Comparison of ENCODE assay signal across 14 mouse cellular contexts in the genomic region with DNA sequence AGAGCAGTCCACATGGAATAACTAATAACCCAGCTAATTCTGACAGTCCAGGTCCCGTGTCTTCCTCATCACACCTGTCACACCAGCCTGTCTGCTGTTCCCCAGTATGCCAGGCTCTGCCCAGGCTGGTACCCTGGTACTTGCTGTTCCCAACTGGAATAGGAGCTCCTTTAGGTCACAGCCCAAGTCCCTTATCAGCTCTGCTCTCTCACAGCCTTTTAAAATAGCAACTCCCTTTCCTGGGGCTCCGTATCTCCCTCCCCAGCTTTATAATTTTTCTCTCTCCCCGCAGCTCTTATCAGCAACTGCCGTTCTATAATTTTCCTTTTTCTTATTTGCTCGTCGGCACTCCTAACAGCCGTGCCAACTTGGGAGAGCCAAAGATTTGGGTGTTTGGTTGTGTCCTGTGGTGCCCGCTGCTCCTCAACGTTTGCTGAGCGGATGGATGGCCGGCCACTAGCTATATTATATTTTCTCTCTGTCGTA. TPM values are rescaled to one million over a fixed set of nuclear protein-coding genes. Genes with fewer than 3 reads are reported as not detected.
DNase-seq lines count a peak whose midpoint lies in the region; ATAC-seq and TF ChIP-seq lines count a peak whose summit lies in the region.
"Had no signal": no experiment of that assay in that cellular context is flagged by ENCODE, and none has a peak within 500 bp of the region (broad histone marks: within the 10 kb centered on the region; RNA-seq: fewer than 3 reads in every experiment).

No protein-coding gene starts in this region.

- no peaks in the 10 kb centered on the region for H3K27me3 ChIP-seq in kidney, adult 2 months (replicated peaks; ENCODE audit: control insufficient read depth, insufficient read depth, low read length)
- H3K27me3 ChIP-seq in heart, embryonic 16.5 days (ENCODE audit: control insufficient read depth, insufficient read depth, low read length): no peaks in the 10 kb centered on the region
- no peaks in the 10 kb centered on the region for H3K27me3 ChIP-seq in forebrain, embryonic 11.5 days (ENCODE audit: control insufficient read depth, insufficient read depth, low read length)
- 0 out of 2 replicates have a peak, but pooled peaks cover 3% of the 10 kb centered on the region for H3K27me3 ChIP-seq in hindbrain, embryonic 10.5 days (ENCODE audit: insufficient read depth, poor library complexity, severe bottlenecking)
- H3K27me3 ChIP-seq: embryonic facial prominence, embryonic 12.5 days; hindbrain, embryonic 12.5 days; midbrain, embryonic 13.5 days had no signal

- 53% methylated on average over 12 of the region's 12 CpGs for WGBS in kidney, adult 2 months
- WGBS in heart, embryonic 16.5 days: 22% methylated on average over 12 of the region's 12 CpGs
- 93% methylated on average over 12 of the region's 12 CpGs for WGBS in forebrain, embryonic 11.5 days
- WGBS in hindbrain, embryonic 10.5 days: 94% methylated on average over 12 of the region's 12 CpGs

- H3K4me2 ChIP-seq in heart, embryonic 16.5 days (ENCODE audit: low read depth, low read length): peak overlapping the region; percentile 88
- H3K4me2 ChIP-seq in forebrain, embryonic 11.5 days (ENCODE audit: low read depth, low read length, severe bottlenecking): no peak overlapping the region
- H3K4me2 ChIP-seq: embryonic facial prominence, embryonic 12.5 days had no signal

- peak overlapping the region; percentile 85 for H3K27ac ChIP-seq in kidney, adult 2 months (ENCODE audit: insufficient read depth, low read depth, low read length)
- peak overlapping the region; percentile 99 for H3K27ac ChIP-seq in heart, embryonic 16.5 days (ENCODE audit: low read length)
- no peak overlapping the region for H3K27ac ChIP-seq in forebrain, embryonic 11.5 days (ENCODE audit: low read depth, low read length)
- H3K27ac ChIP-seq in hindbrain, embryonic 10.5 days: no peak overlapping the region
- H3K27ac ChIP-seq: embryonic facial prominence, embryonic 12.5 days; hindbrain, embryonic 12.5 days; midbrain, embryonic 13.5 days had no signal

- no peak for DNase-seq in kidney, adult 2 months
- DNase-seq in kidney, adult 18-20 months: no peak
- peak; percentile 74 for DNase-seq in c-Kit-positive CD71-positive TER-119-negative erythroid progenitor cells, embryonic 14.5 days (ENCODE audit: low read depth)
- no peak for DNase-seq in thymus, postnatal 10 days (ENCODE audit: low spot score in 2 of 2)
- no peak for DNase-seq in forebrain, embryonic 11.5 days (ENCODE audit: low spot score)
- no peak for DNase-seq in hindbrain, embryonic 10.5 days (ENCODE audit: low spot score)
- DNase-seq: kidney, postnatal 4 days; left cerebral cortex, postnatal 4 days; thymus, postnatal 4 days had no signal

- peak overlapping the region; percentile 74 for H3K9ac ChIP-seq in heart, embryonic 16.5 days (ENCODE audit: low read length)
- H3K9ac ChIP-seq in forebrain, embryonic 11.5 days (ENCODE audit: low read length): no peak overlapping the region
- H3K9ac ChIP-seq: embryonic facial prominence, embryonic 12.5 days; hindbrain, embryonic 12.5 days; midbrain, embryonic 13.5 days had no signal

- no peak overlapping the region; the same call in 1 of the 2 replicates for H3K4me3 ChIP-seq in kidney, adult 2 months (ENCODE audit: insufficient read depth, low read depth, low read length)
- peak overlapping the region; percentile 94 for H3K4me3 ChIP-seq in heart, embryonic 16.5 days (ENCODE audit: low read length)
- H3K4me3 ChIP-seq in forebrain, embryonic 11.5 days (ENCODE audit: low read depth, low read length): no peak overlapping the region
- no peak overlapping the region for H3K4me3 ChIP-seq in hindbrain, embryonic 10.5 days
- H3K4me3 ChIP-seq: embryonic facial prominence, embryonic 12.5 days; hindbrain, embryonic 12.5 days had no signal

- peak; percentile 10; the same call in 1 of the 2 replicates for ATAC-seq in heart, embryonic 16.5 days (replicated peaks; ENCODE audit: extremely low read depth, insufficient read depth, low FRiP score)
- ATAC-seq in megakaryocyte, adult 5-6 weeks (ENCODE audit: poor library complexity, severe bottlenecking): peak; percentile 29; the same call in 1 of the 2 replicates
- no peak for ATAC-seq in forebrain, embryonic 11.5 days (replicated peaks; ENCODE audit: low FRiP score)
- ATAC-seq: midbrain, embryonic 13.5 days had no signal

- peaks cover 9% of the 10 kb centered on the region for H3K4me1 ChIP-seq in kidney, adult 2 months (ENCODE audit: control insufficient read depth, insufficient read depth, low read length)
- H3K4me1 ChIP-seq in heart, embryonic 16.5 days (ENCODE audit: control insufficient read depth, insufficient read depth, low read length): peaks cover 52% of the 10 kb centered on the region
- peaks cover 20% of the 10 kb centered on the region; the same call in 1 of the 2 replicates for H3K4me1 ChIP-seq in forebrain, embryonic 11.5 days (replicated peaks; ENCODE audit: control insufficient read depth, insufficient read depth, low read length)
- peaks cover 61% of the 10 kb centered on the region for H3K4me1 ChIP-seq in hindbrain, embryonic 10.5 days (replicated peaks)

- TF ChIP-seq POLR2A in kidney, adult 2 months (IDR thresholded peaks at IDR 0.05; ENCODE audit: low read depth, low read length): no peak

- no peaks in the 10 kb centered on the region for H3K36me3 ChIP-seq in kidney, adult 2 months (ENCODE audit: control insufficient read depth, insufficient read depth, low read length)
- peaks cover 16% of the 10 kb centered on the region for H3K36me3 ChIP-seq in heart, embryonic 16.5 days (ENCODE audit: control insufficient read depth, insufficient read depth)
- H3K36me3 ChIP-seq in forebrain, embryonic 11.5 days (ENCODE audit: control insufficient read depth, insufficient read depth, low read length): peaks cover 3% of the 10 kb centered on the region; the same call in 1 of the 2 replicates
- H3K36me3 ChIP-seq in hindbrain, embryonic 10.5 days: peaks cover 53% of the 10 kb centered on the region

- no peak for TF ChIP-seq CTCF in kidney, adult 2 months (conservative IDR thresholded peaks at IDR 0.05; ENCODE audit: insufficient read depth, insufficient read length, low read depth, low read length)

- H3K9me3 ChIP-seq in heart, embryonic 16.5 days (replicated peaks; ENCODE audit: control insufficient read depth, low read length): no peaks in the 10 kb centered on the region
- no peaks in the 10 kb centered on the region for H3K9me3 ChIP-seq in forebrain, embryonic 11.5 days (ENCODE audit: control insufficient read depth, low read length)
- no peaks in the 10 kb centered on the region for H3K9me3 ChIP-seq in hindbrain, embryonic 10.5 days
- H3K9me3 ChIP-seq: embryonic facial prominence, embryonic 12.5 days; hindbrain, embryonic 12.5 days; midbrain, embryonic 13.5 days had no signal

RNA-seq across cellular contexts. Expression of a gene that starts 3.8 kb away (rescaled TPM):
- polyA plus RNA-seq in kidney, adult 2 months (2012; rRNA removed): 98.7 and 104 TPM in 2 replicates
- polyA plus RNA-seq in heart, embryonic 16.5 days (2015; fragmentation: Nextera tagmentation; extraction: Ambion mirVana): 39.0 and 47.1 TPM in 2 replicates
- 0.31 and 0.71 TPM in 2 replicates for total RNA-seq in megakaryocyte, adult 5-6 weeks (2015)
- total RNA-seq in megakaryocyte, adult 5-6 weeks (2017): 0.99 and 1.1 TPM in 2 replicates
- polyA plus RNA-seq in forebrain, embryonic 11.5 days (2014; fragmentation: Nextera tagmentation; extraction: Ambion mirVana): 11.2 and 12.3 TPM in 2 replicates
- polyA plus RNA-seq in hindbrain, embryonic 10.5 days (2016; fragmentation: Nextera tagmentation; extraction: Ambion mirVana): 11.6 and 12.0 TPM in 2 replicates

RNA-seq across cellular contexts. Expression of a gene that starts 24.5 kb away (rescaled TPM):
- 20.2 and 21.7 TPM in 2 replicates for polyA plus RNA-seq in kidney, adult 2 months (2012; rRNA removed)
- polyA plus RNA-seq in heart, embryonic 16.5 days (2015; fragmentation: Nextera tagmentation; extraction: Ambion mirVana): 8.2 and 10.5 TPM in 2 replicates
- total RNA-seq in megakaryocyte, adult 5-6 weeks (2015): 0.04 TPM in 1 of 2 replicates, not detected in the other
- 0.11 TPM in 1 of 2 replicates, not detected in the other for total RNA-seq in megakaryocyte, adult 5-6 weeks (2017)
- polyA plus RNA-seq in forebrain, embryonic 11.5 days (2014; fragmentation: Nextera tagmentation; extraction: Ambion mirVana): 45.3 and 46.9 TPM in 2 replicates
- 38.8 and 58.6 TPM in 2 replicates for polyA plus RNA-seq in hindbrain, embryonic 10.5 days (2016; fragmentation: Nextera tagmentation; extraction: Ambion mirVana)

RNA-seq across cellular contexts. Expression of a gene that starts 35.3 kb away (rescaled TPM):
- 1.0 and 1.1 TPM in 2 replicates for polyA plus RNA-seq in kidney, adult 2 months (2012; rRNA removed)
- polyA plus RNA-seq in heart, embryonic 16.5 days (2015; fragmentation: Nextera tagmentation; extraction: Ambion mirVana): 0.64 TPM in 1 of 2 replicates, not detected in the other
- 0.46 TPM in 1 of 2 replicates, not detected in the other for total RNA-seq in megakaryocyte, adult 5-6 weeks (2015)
- not detected in 2 replicates for total RNA-seq in megakaryocyte, adult 5-6 weeks (2017)
- not detected in 2 replicates for polyA plus RNA-seq in forebrain, embryonic 11.5 days (2014; fragmentation: Nextera tagmentation; extraction: Ambion mirVana)
- not detected in 2 replicates for polyA plus RNA-seq in hindbrain, embryonic 10.5 days (2016; fragmentation: Nextera tagmentation; extraction: Ambion mirVana)
- total RNA-seq: left cerebral cortex, postnatal 4 days had no signal
- polyA plus RNA-seq: embryonic facial prominence, embryonic 12.5 days; midbrain, embryonic 13.5 days had no signal

RNA-seq across cellular contexts. Expression of a gene that starts 35.4 kb away (rescaled TPM):
- 10.0 and 11.0 TPM in 2 replicates for polyA plus RNA-seq in kidney, adult 2 months (2012; rRNA removed)
- polyA plus RNA-seq in heart, embryonic 16.5 days (2015; fragmentation: Nextera tagmentation; extraction: Ambion mirVana): 36.4 and 41.2 TPM in 2 replicates
- 33.0 and 38.7 TPM in 2 replicates for total RNA-seq in megakaryocyte, adult 5-6 weeks (2015)
- total RNA-seq in megakaryocyte, adult 5-6 weeks (2017): 41.3 and 43.5 TPM in 2 replicates
- polyA plus RNA-seq in forebrain, embryonic 11.5 days (2014; fragmentation: Nextera tagmentation; extraction: Ambion mirVana): 62.2 and 67.0 TPM in 2 replicates
- polyA plus RNA-seq in hindbrain, embryonic 10.5 days (2016; fragmentation: Nextera tagmentation; extraction: Ambion mirVana): 53.7 and 57.6 TPM in 2 replicates

RNA-seq across cellular contexts. Expression of a gene that starts 56.6 kb away (rescaled TPM):
- polyA plus RNA-seq in kidney, adult 2 months (2012; rRNA removed): 23.8 and 24.4 TPM in 2 replicates
- polyA plus RNA-seq in heart, embryonic 16.5 days (2015; fragmentation: Nextera tagmentation; extraction: Ambion mirVana): 15.2 and 18.3 TPM in 2 replicates
- total RNA-seq in megakaryocyte, adult 5-6 weeks (2015): 20.2 and 23.4 TPM in 2 replicates
- 84.3 and 106 TPM in 2 replicates for total RNA-seq in megakaryocyte, adult 5-6 weeks (2017)
- 24.2 and 31.2 TPM in 2 replicates for polyA plus RNA-seq in forebrain, embryonic 11.5 days (2014; fragmentation: Nextera tagmentation; extraction: Ambion mirVana)
- 22.8 and 23.8 TPM in 2 replicates for polyA plus RNA-seq in hindbrain, embryonic 10.5 days (2016; fragmentation: Nextera tagmentation; extraction: Ambion mirVana)

Comparison
In these comparisons a context has a peak if more than half of its experiments do, and no peak if none do; other contexts are left out.
1. H3K27ac ChIP-seq: peak in kidney, adult 2 months (single experiment) and heart, embryonic 16.5 days (single experiment); none in forebrain, embryonic 11.5 days (single experiment) and hindbrain, embryonic 10.5 days (single experiment).